Mouse (Mus musculus) G1E (cell line): Measurements from ENCODE around the gene Rere. TPM values are rescaled to one million over a fixed set of nuclear protein-coding genes. Genes with fewer than 3 reads are reported as not detected.

ENCODE experiments used
- ATAC-seq: 2 replicates; pipeline ENCODE4 v1.8.0; 2016; ENCODE audit warnings: mild to moderate bottlenecking; ENCODE audit not compliant: insufficient number of reproducible peaks, poor library complexity, low FRiP score, severe bottlenecking; ENCODE audit errors: extremely low read depth
- DNase-seq: peaks from one replicate; pipeline ENCODE4 v3.0.0; 2012; ENCODE audit warnings: low spot score
- H3K27me3 ChIP-seq: 2 replicates; pipeline ENCODE4 v1.6.1; 2012; ENCODE audit warnings: mild to moderate bottlenecking, low read length, inconsistent platforms; ENCODE audit not compliant: insufficient read depth
- H3K36me3 ChIP-seq: replicated peaks from 2 replicates; pipeline ENCODE3; 2012; ENCODE audit warnings: mild to moderate bottlenecking, inconsistent platforms
- H3K4me1 ChIP-seq: 2 replicates; pipeline ENCODE4 v1.6.1; 2012; ENCODE audit warnings: low read depth, low read length, inconsistent platforms, mixed read lengths; ENCODE audit not compliant: insufficient read depth
- H3K4me3 ChIP-seq: 2 replicates; pipeline ENCODE4 v1.5.1; 2012; ENCODE audit warnings: low read depth, mild to moderate bottlenecking, inconsistent platforms, low read length, moderate library complexity, mixed read lengths
- H3K9me3 ChIP-seq: replicated peaks from 2 replicates; pipeline ENCODE4 v1.6.1; 2012; ENCODE audit warnings: inconsistent platforms
- CTCF ChIP-seq: IDR thresholded peaks from 2 replicates; pipeline ENCODE4 v1.5.1; 2012; ENCODE audit warnings: low read depth, low read length, inconsistent platforms, mixed read lengths
- GATA1 ChIP-seq: IDR thresholded peaks from 2 replicates; pipeline ENCODE4 v1.6.1; 2012; ENCODE audit warnings: borderline replicate concordance, low read length, inconsistent platforms, mixed read lengths
- GATA2 ChIP-seq: IDR thresholded peaks from 2 replicates; pipeline ENCODE4 v1.6.1; 2012; ENCODE audit warnings: low read depth, low read length, inconsistent platforms, borderline replicate concordance
- POLR2AphosphoS5 ChIP-seq: IDR thresholded peaks from 2 replicates; pipeline ENCODE4 v1.6.1; 2012; ENCODE audit warnings: low read depth, low read length, inconsistent platforms; ENCODE audit not compliant: insufficient replicate concordance
- TAL1 ChIP-seq: conservative IDR thresholded peaks from 2 replicates; pipeline ENCODE4 v1.6.1; 2012; ENCODE audit warnings: low read depth, low read length, inconsistent platforms, mixed read lengths
- polyA plus RNA-seq: library from polyadenylated mRNA; stranded (reverse); fragments of >175 nt; gene quantifications from 2 replicates; pipeline ENCODE4 v1.2.3, GENCODE M21; 2012
- total RNA-seq, 2 experiments: library from RNA; stranded (forward) in 1 of 2; stranded (reverse) in 1 of 2; fragments of 200-1000 nt in 1 of 2; fragments of >200 nt in 1 of 2; fragmentation: Nextera tagmentation in 1 of 2; gene quantifications; 2 replicates each; pipeline ENCODE4 v1.2.3; 2014 to 2017

The Rere gene
- total and polyA plus RNA-seq, 3 experiments = 17.4 to 329 (median 154) TPM

- Histone ChIP-seq H3K9me3 (no peaks in the 10 kb centered on the region), H3K4me1 (peaks cover 34% of the 10 kb centered on the region), H3K36me3 (peaks cover 40% of the 10 kb centered on the region), H3K27me3 (peaks cover 12% of the 10 kb centered on the region; the same call in 1 of the 2 replicates), H3K4me3 (no peak overlapping the region)
- ATAC-seq (no peak), DNase-seq (no peak)
- TF ChIP-seq CTCF (no peak), GATA1 (no peak), POLR2AphosphoS5 (no peak), TAL1 (no peak), GATA2 (no peak)
Observed at GRCm38 (mm10) chr4:150624214-150624823, 342.9 kb downstream of the Rere start.

GRCm38 (mm10) chr4:150624933-150625332, 343.5 kb downstream of the Rere start:
- Histone ChIP-seq H3K9me3 (no peaks in the 10 kb centered on the region), H3K4me1 (peaks cover 34% of the 10 kb centered on the region), H3K27me3 (peaks cover 18% of the 10 kb centered on the region), H3K36me3 (peaks cover 36% of the 10 kb centered on the region), H3K4me3 (no peak overlapping the region)
- no peak for DNase-seq
- TF ChIP-seq GATA2 (no peak), CTCF (no peak), POLR2AphosphoS5 (no peak; the same call in 1 of the 2 replicates)
- ATAC-seq = no peak

- Histone ChIP-seq H3K36me3 (peaks cover 31% of the 10 kb centered on the region), H3K4me3 (no peak overlapping the region), H3K27me3 (peaks cover 22% of the 10 kb centered on the region), H3K4me1 (peaks cover 34% of the 10 kb centered on the region), H3K9me3 (no peaks in the 10 kb centered on the region)
- peak; percentile 46 for DNase-seq
- ATAC-seq = peak; percentile 69; the same call in 1 of the 2 replicates
- TF ChIP-seq GATA1 = no peak
- no peak for TF ChIP-seq GATA2
- TF ChIP-seq TAL1 = no peak
Observed at GRCm38 (mm10) chr4:150625425-150625824, 344.0 kb downstream of the Rere start.

GRCm38 (mm10) chr4:150625951-150626732, 344.7 kb downstream of the Rere start:
- TF ChIP-seq GATA1 (no peak), CTCF (peak; percentile 94)

GRCm38 (mm10) chr4:150629266-150629665, 347.8 kb downstream of the Rere start:
- H3K4me3 ChIP-seq = no peak overlapping the region
- DNase-seq (no peak), ATAC-seq (no peak)
- TF ChIP-seq CTCF (no peak), TAL1 (no peak), GATA1 (no peak), POLR2AphosphoS5 (no peak), GATA2 (no peak)
- peaks cover 32% of the 10 kb centered on the region for H3K4me1 ChIP-seq
- H3K27me3 ChIP-seq = peaks cover 52% of the 10 kb centered on the region
- H3K9me3 ChIP-seq = no peaks in the 10 kb centered on the region
- peaks cover 2% of the 10 kb centered on the region for H3K36me3 ChIP-seq

More at GRCm38 (mm10) chr4:150625951-150626732, 344.7 kb downstream of the Rere start:
- H3K4me1 ChIP-seq = peaks cover 34% of the 10 kb centered on the region
- DNase-seq = peak; percentile 49
- H3K4me3 ChIP-seq = no peak overlapping the region
- ATAC-seq = peak; percentile 42; the same call in 1 of the 2 replicates
- H3K27me3 ChIP-seq = peaks cover 30% of the 10 kb centered on the region
- H3K36me3 ChIP-seq = peaks cover 25% of the 10 kb centered on the region
- no peaks in the 10 kb centered on the region for H3K9me3 ChIP-seq

GRCm38 (mm10) chr4:150635568-150635967, 354.1 kb downstream of the Rere start:
- ATAC-seq = no peak

More at GRCm38 (mm10) chr4:150635568-150635967, 354.1 kb downstream of the Rere start:
- H3K36me3 ChIP-seq = no peaks in the 10 kb centered on the region
- H3K4me1 ChIP-seq = peaks cover 4% of the 10 kb centered on the region; the same call in 1 of the 2 replicates
- no peaks in the 10 kb centered on the region for H3K9me3 ChIP-seq
- peaks cover 72% of the 10 kb centered on the region for H3K27me3 ChIP-seq
- TF ChIP-seq POLR2AphosphoS5 = no peak
- TF ChIP-seq GATA2 = no peak
- no peak for TF ChIP-seq GATA1
- no peak for TF ChIP-seq CTCF
- TF ChIP-seq TAL1 = no peak
- no peak overlapping the region for H3K4me3 ChIP-seq
- no peak for DNase-seq
